Mouse (Mus musculus): ENCODE measurements around the gene Osmr. TPM values are rescaled to one million over a fixed set of nuclear protein-coding genes. Genes with fewer than 3 reads are reported as not detected.

Gene Osmr
- total and polyA plus RNA-seq, 3 experiments = not detected

DNA sequence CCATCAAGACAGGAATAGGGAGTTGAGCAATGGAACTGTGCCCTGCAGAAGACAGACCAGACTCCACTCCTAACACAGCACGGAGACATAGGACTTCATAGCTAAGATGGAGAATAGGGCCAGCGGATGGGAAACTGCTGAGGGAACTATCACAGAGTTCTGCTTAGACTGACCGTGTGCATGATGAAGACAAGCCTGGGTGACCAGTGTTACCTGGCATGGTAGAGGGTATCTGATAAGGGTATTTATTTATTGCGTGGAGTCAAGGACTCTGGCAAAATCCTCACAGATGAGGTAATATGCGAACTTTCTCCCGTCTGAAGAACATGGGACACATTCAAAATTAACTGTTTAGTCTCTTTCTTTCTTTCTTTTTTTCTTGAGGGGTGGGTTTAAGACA is 9.5 kb upstream of the Osmr start:
- Histone ChIP-seq H3K36me3 (replicated peaks in 1 of 2; ENCODE audit: control insufficient read depth in 1 of 2, insufficient read depth in 1 of 2, low read length in 1 of 2) (no peaks in the 10 kb centered on the region), H3K27me3 (replicated peaks) (peaks cover 8% of the 10 kb centered on the region), H3K79me2 (replicated peaks; ENCODE audit: control insufficient read depth, extremely low read depth, insufficient read depth, poor library complexity, severe bottlenecking) (no peaks in the 10 kb centered on the region), H3K27ac (ENCODE audit: insufficient read depth, low read depth) (no peak overlapping the region), H3K9me3 (replicated peaks; ENCODE audit: low read length) (no peaks in the 10 kb centered on the region), H3K9ac (ENCODE audit: insufficient read depth, low read depth) (no peak overlapping the region), H3K4me2 (ENCODE audit: insufficient read depth, low read depth, poor library complexity, severe bottlenecking) (no peak overlapping the region), H3K4me1 (ENCODE audit: control insufficient read depth in 1 of 2, insufficient read depth in 2 of 2) (peaks cover 0 to 5% of the 10 kb centered on the region in 2 experiments; a peak in 2 of 4 replicates), H3K4me3 (replicated peaks in 1 of 3; ENCODE audit: low read depth in 2 of 3, low read length in 2 of 3, poor library complexity in 1 of 3) (no peak overlapping the region)
- DNase-seq (ENCODE audit: extremely low read depth) = no peak
- dilution Hi-C loops (cut with MboI; ENCODE audit: extremely low pct_ligation_motif_present, extremely low pct_unique_long_range_greater_than_20kb, low sequenced_read_pairs) = no loop called here
- in situ Hi-C loops (cut with MboI; ENCODE audit: low pct_ligation_motif_present, low pct_unique_long_range_greater_than_20kb, low sequenced_read_pairs) = no loop called here
- no peak for TF ChIP-seq CHD2 (IDR thresholded peaks at IDR 0.05; ENCODE audit: low read length)
- no peak for TF ChIP-seq USF2 (conservative IDR thresholded peaks at IDR 0.05; ENCODE audit: low read depth, low read length)

GRCm38 (mm10) chr15:6883816-6884215 is 9.0 kb upstream of the Osmr start:
- TF ChIP-seq KAT2A (IDR thresholded peaks at IDR 0.05; ENCODE audit: insufficient replicate concordance, low read length) (no peak), EP300 (IDR thresholded peaks at IDR 0.05; ENCODE audit: low read length) (no peak), RAD21 (IDR thresholded peaks at IDR 0.05; ENCODE audit: low read depth, low read length) (peak; percentile 56), SIN3A (IDR thresholded peaks at IDR 0.05; ENCODE audit: low read length) (no peak), NELFE (IDR thresholded peaks at IDR 0.05; ENCODE audit: low read depth, low read length) (no peak), CHD1 (IDR thresholded peaks at IDR 0.05; ENCODE audit: low read depth, low read length) (no peak), CTCF (conservative IDR thresholded peaks at IDR 0.05 in 1 of 2, IDR thresholded peaks at IDR 0.05 in 1 of 2; ENCODE audit: low read depth in 2 of 2, low read length in 2 of 2) (peak; percentile 49 to 76; a peak in 3 of 4 replicates), USF1 (IDR thresholded peaks at IDR 0.05; ENCODE audit: low read depth, low read length) (no peak), POLR2AphosphoS2 (IDR thresholded peaks at IDR 0.05; ENCODE audit: low read depth, low read length) (no peak), GABPA (IDR thresholded peaks at IDR 0.05; ENCODE audit: insufficient replicate concordance, low read depth, low read length) (no peak), SMC3 (IDR thresholded peaks at IDR 0.05; ENCODE audit: low read depth, low read length) (peak; percentile 36; the same call in 1 of the 2 replicates), UBTF (IDR thresholded peaks at IDR 0.05; ENCODE audit: low read depth, low read length) (no peak)
- dilution Hi-C loops (cut with MboI; ENCODE audit: extremely low pct_ligation_motif_present, extremely low pct_unique_long_range_greater_than_20kb, low sequenced_read_pairs) = no loop called here
- Histone ChIP-seq H3K4me2 (ENCODE audit: insufficient read depth, low read depth, poor library complexity, severe bottlenecking) (no peak overlapping the region), H3K9ac (ENCODE audit: insufficient read depth, low read depth) (no peak overlapping the region), H3K9me3 (replicated peaks; ENCODE audit: low read length) (no peaks in the 10 kb centered on the region), H3K4me1 (ENCODE audit: control insufficient read depth in 1 of 2, insufficient read depth in 2 of 2) (peaks cover 0 to 5% of the 10 kb centered on the region in 2 experiments; a peak in 2 of 4 replicates), H3K27ac (ENCODE audit: insufficient read depth, low read depth) (no peak overlapping the region), H3K79me2 (replicated peaks; ENCODE audit: control insufficient read depth, extremely low read depth, insufficient read depth, poor library complexity, severe bottlenecking) (no peaks in the 10 kb centered on the region), H3K27me3 (replicated peaks) (peaks cover 5% of the 10 kb centered on the region), H3K36me3 (replicated peaks in 1 of 2; ENCODE audit: control insufficient read depth in 1 of 2, insufficient read depth in 1 of 2, low read length in 1 of 2) (no peaks in the 10 kb centered on the region), H3K4me3 (replicated peaks in 1 of 3; ENCODE audit: low read depth in 2 of 3, low read length in 2 of 3, poor library complexity in 1 of 3) (no peak overlapping the region)
- in situ Hi-C loops (cut with MboI; ENCODE audit: low pct_ligation_motif_present, low pct_unique_long_range_greater_than_20kb, low sequenced_read_pairs) = no loop called here
- peak; percentile 50 for DNase-seq (ENCODE audit: extremely low read depth)

DNA sequence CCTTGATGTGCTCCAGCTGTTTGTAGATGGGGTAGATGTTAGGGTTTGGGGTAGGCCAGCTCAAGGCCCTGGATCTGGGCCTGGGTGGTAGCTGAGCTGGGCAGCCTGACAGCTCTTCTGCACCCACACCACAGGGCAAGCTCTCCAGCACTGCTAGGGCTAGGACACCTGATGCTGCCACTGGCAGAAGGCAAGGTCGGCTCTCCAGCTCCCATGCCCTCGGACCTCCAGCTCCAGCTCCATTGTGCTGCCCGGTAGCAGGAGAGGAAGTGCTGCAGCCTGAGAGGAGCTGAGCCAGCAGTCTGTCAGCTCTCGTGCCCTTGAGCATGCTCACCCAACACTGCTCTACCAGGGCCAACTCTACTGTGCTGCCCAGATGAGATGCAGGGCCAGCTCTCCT is 8.3 kb upstream of the Osmr start:
- dilution Hi-C loops (cut with MboI; ENCODE audit: extremely low pct_ligation_motif_present, extremely low pct_unique_long_range_greater_than_20kb, low sequenced_read_pairs) = no loop called here
- TF ChIP-seq MAZ (IDR thresholded peaks at IDR 0.05; ENCODE audit: low read depth, low read length) (no peak), USF1 (IDR thresholded peaks at IDR 0.05; ENCODE audit: low read depth, low read length) (no peak), POLR2AphosphoS2 (IDR thresholded peaks at IDR 0.05; ENCODE audit: low read depth, low read length) (no peak), USF2 (conservative IDR thresholded peaks at IDR 0.05; ENCODE audit: low read depth, low read length) (no peak), MAFK (IDR thresholded peaks at IDR 0.05; ENCODE audit: insufficient replicate concordance, low read length) (no peak), HCFC1 (IDR thresholded peaks at IDR 0.05; ENCODE audit: low read depth, low read length) (no peak), MAX (IDR thresholded peaks at IDR 0.05; ENCODE audit: low read length) (no peak), JUND (conservative IDR thresholded peaks at IDR 0.05; ENCODE audit: low read depth, low read length) (no peak), MXI1 (IDR thresholded peaks at IDR 0.05; ENCODE audit: low read depth, low read length) (no peak), IRF4 (IDR thresholded peaks at IDR 0.05; ENCODE audit: low read depth, low read length) (no peak)
- Histone ChIP-seq H3K27me3 (replicated peaks) (peaks cover 3% of the 10 kb centered on the region), H3K9me3 (replicated peaks; ENCODE audit: low read length) (no peaks in the 10 kb centered on the region), H3K27ac (ENCODE audit: insufficient read depth, low read depth) (no peak overlapping the region), H3K36me3 (replicated peaks in 1 of 2; ENCODE audit: control insufficient read depth in 1 of 2, insufficient read depth in 1 of 2, low read length in 1 of 2) (no peaks in the 10 kb centered on the region), H3K79me2 (replicated peaks; ENCODE audit: control insufficient read depth, extremely low read depth, insufficient read depth, poor library complexity, severe bottlenecking) (no peaks in the 10 kb centered on the region), H3K4me1 (ENCODE audit: control insufficient read depth in 1 of 2, insufficient read depth in 2 of 2) (peaks cover 0 to 5% of the 10 kb centered on the region in 2 experiments; a peak in 2 of 4 replicates), H3K9ac (ENCODE audit: insufficient read depth, low read depth) (no peak overlapping the region), H3K4me2 (ENCODE audit: insufficient read depth, low read depth, poor library complexity, severe bottlenecking) (no peak overlapping the region), H3K4me3 (replicated peaks in 1 of 3; ENCODE audit: low read depth in 2 of 3, low read length in 2 of 3, poor library complexity in 1 of 3) (no peak overlapping the region)
- in situ Hi-C loops (cut with MboI; ENCODE audit: low pct_ligation_motif_present, low pct_unique_long_range_greater_than_20kb, low sequenced_read_pairs) = no loop called here
- DNase-seq (ENCODE audit: extremely low read depth) = no peak

Measured in CH12.LX (cell line).